17 mouse cellular contexts compared by ENCODE assay signal in the genomic region with DNA sequence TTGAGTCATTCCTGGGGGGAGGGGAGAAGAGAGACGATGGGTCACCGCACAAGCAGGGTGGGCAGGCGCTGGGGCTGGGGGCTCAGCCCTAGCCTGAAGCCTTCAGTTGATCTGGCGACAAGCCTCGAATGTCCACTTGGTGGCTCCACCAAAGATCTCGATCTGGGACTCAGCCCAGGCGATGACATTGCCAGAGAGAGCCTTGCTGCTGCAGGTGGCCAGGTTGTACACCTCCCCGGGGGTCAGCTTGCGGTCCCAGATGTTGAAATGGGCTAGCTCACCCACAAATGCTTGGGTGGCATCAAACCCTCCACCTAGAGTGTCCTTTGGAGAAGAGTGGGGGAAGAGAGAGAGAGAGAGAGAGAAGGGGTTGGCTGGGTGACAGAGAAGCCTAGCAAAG. TPM values are rescaled to one million over a fixed set of nuclear protein-coding genes. Genes with fewer than 3 reads are reported as not detected.
DNase-seq lines count a peak whose midpoint lies in the region; ATAC-seq and TF ChIP-seq lines count a peak whose summit lies in the region.
"Had no signal": no experiment of that assay in that cellular context is flagged by ENCODE, and none has a peak within 500 bp of the region (broad histone marks: within the 10 kb centered on the region; RNA-seq: fewer than 3 reads in every experiment).

No protein-coding gene starts in this region.

- no peak overlapping the region for H3K9ac ChIP-seq in liver, adult 2 months (ENCODE audit: low read depth, low read length)
- H3K9ac ChIP-seq: forebrain, embryonic 15.5 days; midbrain, embryonic 15.5 days had no signal

- no peaks in the 10 kb centered on the region for H3K36me3 ChIP-seq in liver, adult 2 months (ENCODE audit: control insufficient read depth, insufficient read depth, low read length)
- H3K36me3 ChIP-seq: forebrain, embryonic 15.5 days; midbrain, embryonic 15.5 days had no signal

- WGBS in liver, adult 2 months = 41% methylated on average over 9 of the region's 9 CpGs

- no peak overlapping the region for H3K4me3 ChIP-seq in liver, adult 2 months (ENCODE audit: insufficient read depth, low read depth, low read length)
- H3K4me3 ChIP-seq: forebrain, embryonic 15.5 days; megakaryocyte, embryonic 14.5 days; midbrain, embryonic 15.5 days had no signal

- H3K27me3 ChIP-seq in liver, adult 2 months (ENCODE audit: control insufficient read depth, insufficient read depth, low read length) = peaks cover 20% of the 10 kb centered on the region

- DNase-seq in cerebellum, adult 11-12 months = peak; percentile 75
- DNase-seq in cerebellum, postnatal 4 days (ENCODE audit: low spot score in 2 of 2) = no peak
- no peak for DNase-seq in liver, adult 2 months (ENCODE audit: extremely low read depth, low read depth, low spot score)
- DNase-seq in liver = no peak
- DNase-seq in brain, adult 2 months (ENCODE audit: low read depth, low spot score) = peak; percentile 60
- peak; percentile 72 to 77 for DNase-seq in cerebellum, postnatal 25 days
- no peak for DNase-seq in left cerebral cortex, adult 11 months (ENCODE audit: low spot score)
- DNase-seq: kidney, adult 8-10 months; layer of hippocampus, postnatal 36 days; lung, postnatal 10 days; spleen, adult 18-20 months; thymus, postnatal 14 days had no signal

- no peaks in the 10 kb centered on the region for H3K79me2 ChIP-seq in liver, adult 2 months (ENCODE audit: control insufficient read depth, insufficient read depth, low read length)

- peak; percentile 28; the same call in 1 of the 2 replicates for TF ChIP-seq CTCF in liver, adult 2 months (IDR thresholded peaks at IDR 0.05; ENCODE audit: low read depth, low read length)

- ATAC-seq in erythroblast, adult 5-6 weeks (replicated peaks; ENCODE audit: low FRiP score, poor library complexity, severe bottlenecking) = no peak
- ATAC-seq: forebrain, embryonic 15.5 days; hindbrain, embryonic 16.5 days; midbrain, embryonic 15.5 days had no signal

- H3K4me1 ChIP-seq in liver, adult 2 months (ENCODE audit: control insufficient read depth, insufficient read depth, low read length) = peaks cover 3% of the 10 kb centered on the region

- no peak overlapping the region for H3K27ac ChIP-seq in liver, adult 2 months (replicated peaks; ENCODE audit: insufficient read depth, low read depth, low read length)
- H3K27ac ChIP-seq: forebrain, embryonic 15.5 days; midbrain, embryonic 15.5 days had no signal

- TF ChIP-seq POLR2A in liver, adult 2 months (IDR thresholded peaks at IDR 0.05; ENCODE audit: extremely low read depth, insufficient read depth, low read length) = no peak

RNA-seq across cellular contexts. Expression of a gene that starts 5.2 kb away (rescaled TPM):
- 0.07 and 0.09 TPM in 2 replicates for total RNA-seq in liver, adult 2 months (2014; rRNA removed)
- polyA plus RNA-seq in liver, adult 2 months (2012; rRNA removed) = 0.09 and 0.15 TPM in 2 replicates
- not detected in 2 replicates for total RNA-seq in erythroblast, adult 5-6 weeks (2015; ENCODE audit: low replicate concordance)
- not detected in 2 replicates for total RNA-seq in erythroblast, adult 5-6 weeks (2017; ENCODE audit: low replicate concordance)

RNA-seq across cellular contexts. Expression of a gene that starts 51.2 kb away (rescaled TPM):
- 2.3 and 2.6 TPM in 2 replicates for total RNA-seq in liver, adult 2 months (2014; rRNA removed)
- 8.7 and 9.8 TPM in 2 replicates for polyA plus RNA-seq in liver, adult 2 months (2012; rRNA removed)
- 2.9 and 3.1 TPM in 2 replicates for total RNA-seq in erythroblast, adult 5-6 weeks (2015; ENCODE audit: low replicate concordance)
- 3.8 and 4.8 TPM in 2 replicates for total RNA-seq in erythroblast, adult 5-6 weeks (2017; ENCODE audit: low replicate concordance)

Comparison
In these comparisons a context has a peak if more than half of its experiments do, and no peak if none do; other contexts are left out.
1. DNase-seq: peak in cerebellum, adult 11-12 months (single experiment), brain, adult 2 months (single experiment) and cerebellum, postnatal 25 days (2 of 2); none in cerebellum, postnatal 4 days (0 of 2), liver, adult 2 months (single experiment), liver (single experiment) and left cerebral cortex, adult 11 months (single experiment).